Mouse (Mus musculus): ENCODE data around the gene Trio.

GRCm38 (mm10) chr15:27947880-27948279, 77.8 kb downstream of the Trio start:
- TF ChIP-seq TAL1 (IDR thresholded peaks at IDR 0.05; ENCODE audit: low read length) (no peak), GATA1 (IDR thresholded peaks at IDR 0.05; ENCODE audit: low read length) (no peak)
